Mouse (Mus musculus): ENCODE results near the gene Ryk. TPM values are rescaled to one million over a fixed set of nuclear protein-coding genes. Genes with fewer than 3 reads are reported as not detected.
A peak's percentile ranks its signal among the peaks of the same experiment; 100 is the strongest.

Ryk gene
- polyA plus RNA-seq (2017; shearing (Covaris generic)), result 1 to 10 TPM in 1 of 2 experiments, under 1 TPM in 1; 0.95 to 1.2 TPM

- peak; percentile 23 for ATAC-seq
Observed at GRCm38 (mm10) chr9:102834742-102835591, at the start of gene Ryk. Gene Ryk, plus strand, starts transcription at chr9:102834917.

GRCm38 (mm10) chr9:102789491-102789890, 45.2 kb upstream of the Ryk start:
- ATAC-seq, result no peak

- ATAC-seq, result peak; percentile 92
Observed at GRCm38 (mm10) chr9:102791845-102792244, 42.9 kb upstream of the Ryk start.

- no peak for ATAC-seq
Observed at GRCm38 (mm10) chr9:102792836-102793235, 41.9 kb upstream of the Ryk start.

- ATAC-seq, result no peak
Observed at GRCm38 (mm10) chr9:102793286-102793809, 41.4 kb upstream of the Ryk start.

DNA sequence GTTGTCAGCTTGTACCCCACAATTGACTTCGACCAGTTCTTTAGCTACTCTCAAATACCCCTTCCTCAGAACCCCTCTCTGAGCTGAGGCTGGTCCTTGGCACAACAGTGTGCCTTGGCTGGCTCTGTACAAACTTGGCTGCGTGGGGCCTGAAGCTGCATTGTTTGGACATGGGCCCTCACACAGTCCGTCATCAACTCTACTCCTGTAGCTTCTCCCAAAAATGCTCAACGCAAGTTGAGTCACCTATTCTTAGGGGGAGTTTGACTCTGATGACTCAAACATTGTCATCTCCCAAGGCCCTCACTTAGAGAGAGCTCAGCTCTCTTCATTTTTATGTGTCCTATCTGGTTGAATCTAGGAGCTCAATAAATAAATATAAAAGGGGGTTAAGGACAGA, 36.3 kb upstream of the Ryk start:
- no peak for ATAC-seq

- ATAC-seq, result no peak
Observed at GRCm38 (mm10) chr9:102806056-102806573, 28.6 kb upstream of the Ryk start.

DNA sequence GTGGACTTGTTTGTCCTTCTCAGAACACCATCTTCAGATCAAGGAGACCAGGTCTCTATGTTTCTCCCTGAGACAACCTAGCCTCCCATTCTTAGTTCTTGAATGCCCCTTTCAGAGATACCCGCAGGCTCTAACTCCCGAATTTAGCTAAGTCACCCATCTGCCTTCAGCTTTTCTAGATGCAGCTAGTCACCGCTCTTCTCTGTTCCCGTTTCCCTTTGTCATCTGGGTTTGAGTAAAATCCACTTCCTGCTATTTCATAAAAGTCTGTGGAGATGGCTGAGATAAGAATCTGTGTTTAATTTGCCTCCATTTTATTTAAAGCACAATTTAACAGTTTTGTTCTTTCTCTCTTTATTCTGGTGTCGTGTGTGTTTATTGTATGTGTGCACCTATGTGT, 23.5 kb upstream of the Ryk start:
- no peak for ATAC-seq

DNA sequence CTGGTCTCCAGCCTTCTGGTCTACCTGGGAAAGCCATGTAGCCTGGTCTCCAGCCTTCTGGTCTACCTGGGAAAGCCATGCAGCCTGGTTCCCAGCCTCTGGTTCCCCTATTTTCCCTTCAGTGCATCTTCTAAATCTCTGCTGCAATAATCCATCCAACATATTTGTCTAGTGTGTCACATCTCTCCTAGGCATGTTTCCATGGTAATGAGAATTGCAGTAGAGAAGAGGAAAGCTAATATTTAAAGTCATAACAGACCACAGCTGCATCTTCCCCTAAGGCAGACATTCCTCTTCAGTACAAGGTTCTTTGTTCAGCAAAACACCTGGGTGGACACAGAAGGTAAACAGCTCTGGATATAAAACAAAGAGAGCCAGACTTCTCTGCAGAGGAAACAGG, 16.5 kb upstream of the Ryk start:
- no peak for ATAC-seq

DNA sequence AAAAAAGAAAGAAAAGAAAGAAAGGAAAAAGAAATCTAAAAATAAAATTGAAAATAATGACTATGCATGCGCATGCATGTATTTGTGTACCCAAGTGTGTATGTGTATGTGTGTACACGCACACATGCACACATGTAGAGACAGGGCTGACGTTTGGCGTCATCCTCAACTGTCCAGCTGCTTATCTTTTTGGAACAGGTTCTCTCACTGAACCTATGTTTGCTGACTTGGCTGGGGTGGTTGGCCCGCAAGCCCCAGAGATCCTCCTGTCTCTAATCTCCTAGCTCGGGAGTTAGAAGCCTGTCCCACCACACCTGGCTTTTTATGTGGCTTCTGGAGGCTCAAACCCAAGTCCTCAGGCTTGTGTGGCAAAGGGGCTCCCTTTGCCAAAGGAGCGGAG, 6.1 kb upstream of the Ryk start:
- ATAC-seq, result no peak

GRCm38 (mm10) chr9:102831541-102831940, 3.2 kb upstream of the Ryk start:
- ATAC-seq, result no peak

- ATAC-seq, result no peak
Observed at GRCm38 (mm10) chr9:102834414-102834741, 339 bp upstream of the Ryk start.

DNA sequence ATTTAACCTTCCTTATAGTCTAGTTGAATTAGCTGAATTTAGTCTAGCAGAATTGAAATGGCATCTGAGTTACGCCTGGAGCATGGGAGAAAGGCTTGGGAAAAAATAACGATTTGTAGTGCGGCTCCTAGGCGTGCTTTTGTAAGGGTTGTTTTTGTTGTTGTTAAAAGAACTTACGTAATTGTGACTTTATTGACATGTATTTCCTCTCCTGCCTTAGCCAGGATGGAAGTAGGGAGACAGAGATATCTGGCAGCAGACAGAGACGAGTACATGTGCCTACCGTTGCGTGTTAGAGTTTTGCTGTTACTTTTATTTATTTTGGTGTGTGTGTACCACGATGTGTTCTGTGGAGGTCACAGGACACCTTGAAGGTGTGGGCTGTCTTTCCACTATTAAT, 1.6 kb downstream of the Ryk start:
- no peak for ATAC-seq

- no peak for ATAC-seq
Observed at GRCm38 (mm10) chr9:102840792-102841778, 6.4 kb downstream of the Ryk start.

DNA sequence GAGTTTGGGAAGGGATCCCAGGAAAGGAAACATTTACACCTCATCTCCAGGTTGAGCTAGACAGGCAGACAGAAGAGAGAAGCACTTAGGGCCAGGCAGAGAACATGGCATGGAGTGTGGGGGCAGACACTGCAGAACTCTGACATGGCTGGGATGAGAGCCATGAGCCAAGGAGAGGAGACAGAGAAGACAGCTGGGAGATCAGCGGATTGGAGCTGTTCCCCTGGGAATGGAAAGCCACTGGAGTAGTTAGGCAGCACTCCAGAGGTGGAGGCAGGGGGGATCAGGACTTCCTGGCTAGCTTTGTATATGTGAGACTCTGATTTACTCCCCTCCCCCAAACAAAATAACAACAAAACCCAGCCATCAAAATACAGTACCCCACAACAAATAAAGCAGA, 7.1 kb downstream of the Ryk start:
- ATAC-seq, result no peak

- ATAC-seq, result no peak
Observed at GRCm38 (mm10) chr9:102842498-102842897, 7.8 kb downstream of the Ryk start.

- ATAC-seq, result no peak
Observed at GRCm38 (mm10) chr9:102843577-102843976, 8.9 kb downstream of the Ryk start.

DNA sequence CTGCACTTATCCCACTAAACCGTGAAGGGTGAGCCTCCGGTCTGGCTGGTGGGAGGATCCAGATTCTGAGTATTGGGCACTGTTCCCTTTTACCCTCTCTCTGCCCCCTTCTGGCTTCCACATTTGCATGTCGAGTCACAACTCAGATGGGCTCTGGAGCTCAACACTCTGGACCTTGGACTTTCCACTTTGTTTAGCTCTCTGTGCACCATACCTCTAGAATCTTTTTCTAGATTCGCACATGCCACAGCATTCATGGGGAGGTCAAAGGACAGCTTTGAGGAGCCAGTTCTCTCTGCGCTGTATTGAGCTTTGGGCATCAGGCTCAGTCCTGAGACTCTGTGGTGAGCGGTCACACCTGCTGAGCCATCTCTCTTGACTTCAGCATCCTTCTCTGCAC, 11.1 kb downstream of the Ryk start:
- ATAC-seq, result no peak

- no peak for ATAC-seq
Observed at GRCm38 (mm10) chr9:102846348-102846747, 11.6 kb downstream of the Ryk start.

DNA sequence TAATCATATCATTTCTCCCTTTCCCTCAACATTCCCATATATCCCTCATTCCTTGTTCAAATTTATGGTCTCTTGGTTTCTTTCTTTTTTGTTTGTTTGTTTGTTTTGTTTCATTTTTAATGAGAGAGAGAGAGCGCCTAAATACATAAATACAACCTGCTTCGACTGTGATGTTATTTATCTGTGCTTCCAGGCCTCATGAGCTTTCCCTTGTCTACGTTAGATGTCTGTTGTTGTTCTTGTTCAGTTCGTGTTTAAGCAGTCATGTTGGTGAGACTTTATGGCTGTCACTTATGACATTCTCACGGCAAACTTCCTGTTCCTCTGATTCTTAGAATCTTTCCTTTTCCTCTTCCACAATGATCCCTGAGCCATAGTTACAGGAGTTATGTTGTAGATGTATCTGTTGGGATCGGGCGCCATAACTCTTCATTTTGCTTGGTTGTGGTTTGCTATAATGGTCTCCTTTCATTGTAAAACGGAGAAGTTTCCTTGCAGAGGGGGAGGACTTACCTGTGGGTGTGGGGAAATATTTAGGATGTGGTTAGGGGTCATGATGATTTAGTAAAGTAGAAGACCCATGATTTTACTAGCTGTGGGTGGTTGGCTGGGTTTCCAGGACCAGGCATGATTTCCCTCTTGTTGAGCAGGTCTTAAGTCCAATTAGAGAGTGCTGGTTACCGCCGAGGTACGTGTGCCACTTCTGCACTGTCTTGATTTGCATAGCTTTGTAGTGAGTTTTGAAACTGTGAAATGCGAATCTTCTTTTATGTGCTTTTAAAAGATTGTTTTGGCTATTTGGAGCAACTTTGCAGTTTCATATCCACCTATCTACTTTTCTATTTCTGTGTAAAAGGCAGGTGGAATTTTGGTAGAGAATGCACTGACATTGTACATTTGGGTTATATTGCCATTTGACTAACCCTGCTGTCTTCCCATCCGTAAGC, 17.6 kb downstream of the Ryk start:
- ATAC-seq, result no peak

- ATAC-seq, result no peak
Observed at GRCm38 (mm10) chr9:102857856-102858255, 23.1 kb downstream of the Ryk start.

GRCm38 (mm10) chr9:102858283-102858682, 23.6 kb downstream of the Ryk start:
- no peak for ATAC-seq
